Mouse (Mus musculus): ENCODE data around the gene Copb2. TPM values are rescaled to one million over a fixed set of nuclear protein-coding genes. Genes with fewer than 3 reads are reported as not detected.

Copb2 gene
- total RNA-seq, 2 experiments from 2014 or later: 91.7 to 98.2 TPM

- intact Hi-C loops (cut with DNase I): no loop called here
- no peak for DNase-seq
These were observed 70.0 kb downstream of the Copb2 start for GRCm38 (mm10) chr9:98633287-98634162.

Other genes starting within 250 kb of the Copb2 start
- gene Rbp1, start 140.8 kb upstream of the Copb2 start, total RNA-seq (2021): 1 to 10 TPM; 7.6 to 8.2 TPM
- not detected for gene Rbp2, start 77.6 kb upstream of the Copb2 start, total RNA-seq (2021)
- 10 to 100 TPM; 28.6 to 34.1 TPM for gene Mrps22, start 37.9 kb downstream of the Copb2 start, total RNA-seq (2021)

Measured in heart, postnatal 14 days (tissue).